Mouse (Mus musculus) megakaryocyte-erythroid progenitor cell, adult 5-6 weeks (primary cell): ENCODE measurements around the gene Olfr716. TPM values are rescaled to one million over a fixed set of nuclear protein-coding genes. Genes with fewer than 3 reads are reported as not detected.
"Not testable (repeated sequence)": the region's sequence is repeated elsewhere in the genome, so short reads cannot be mapped to it uniquely, and the experiment has no call there.

Experiments
- ATAC-seq: replicated peaks from 2 replicates; pipeline ENCODE4 v1.8.0; 2016; ENCODE audit warnings: mild to moderate bottlenecking, inconsistent platforms; ENCODE audit not compliant: severe bottlenecking, poor library complexity, low FRiP score, low TSS enrichment
- total RNA-seq, 2 experiments: library from RNA; stranded (forward) in 1 of 2; stranded (reverse) in 1 of 2; fragments of 200-1000, 215-1000 nt in 1 of 2; fragments of >200 nt in 1 of 2; fragmentation: Nextera tagmentation in 1 of 2; gene quantifications; 2 replicates each; pipeline ENCODE4 v1.2.3; 2014 to 2017

The Olfr716 gene
- total RNA-seq (2014; fragmentation: Nextera tagmentation) (not detected in 2 replicates), total RNA-seq (2017) (not detected in 2 replicates)

DNA sequence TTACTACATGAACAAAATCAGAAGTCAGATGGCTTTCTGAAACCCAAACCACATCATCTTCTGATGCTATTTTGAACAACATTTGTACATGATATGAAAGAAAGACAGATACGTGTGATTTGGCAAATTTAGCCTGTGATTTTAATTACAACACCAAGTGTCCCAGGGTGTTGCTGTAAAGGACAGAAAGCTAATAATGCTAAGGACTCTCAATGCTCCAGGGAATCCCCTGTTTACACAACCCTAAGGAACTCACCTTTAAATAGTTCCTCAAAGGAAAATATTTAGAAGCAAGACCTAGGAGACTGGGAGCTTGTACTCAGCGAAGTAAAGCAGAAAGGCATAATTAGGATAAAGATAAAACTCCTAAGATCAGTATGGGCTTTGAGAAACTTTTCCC, at the start of gene Olfr716:
TSS of gene Olfr716 (plus strand) at position 301 of the 400 bp plus-strand sequence.
- not testable (repeated sequence) for ATAC-seq

DNA sequence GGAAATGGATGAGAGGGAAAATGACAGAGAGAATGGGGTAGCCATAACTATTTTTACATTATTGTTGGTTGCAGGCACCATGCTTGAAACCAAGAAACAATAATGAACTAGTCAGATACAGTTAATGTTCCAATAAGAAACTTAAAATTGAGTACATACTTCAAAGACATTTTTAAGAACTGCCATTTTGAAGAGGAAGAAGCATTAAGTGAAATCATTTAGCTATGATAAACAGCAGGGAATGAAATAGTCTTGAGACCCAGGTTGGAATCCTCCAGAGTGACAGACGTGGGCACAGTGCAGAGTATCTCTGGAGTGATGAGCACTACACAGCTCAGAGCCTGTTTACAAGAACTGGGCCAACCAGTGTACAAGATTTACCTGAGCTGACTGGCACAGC, 45.2 kb upstream of the Olfr716 start, which contains the start of gene Olfr17:
TSS of gene Olfr17 (plus strand) at position 301 of the 400 bp plus-strand sequence.
- ATAC-seq, result no peak

DNA sequence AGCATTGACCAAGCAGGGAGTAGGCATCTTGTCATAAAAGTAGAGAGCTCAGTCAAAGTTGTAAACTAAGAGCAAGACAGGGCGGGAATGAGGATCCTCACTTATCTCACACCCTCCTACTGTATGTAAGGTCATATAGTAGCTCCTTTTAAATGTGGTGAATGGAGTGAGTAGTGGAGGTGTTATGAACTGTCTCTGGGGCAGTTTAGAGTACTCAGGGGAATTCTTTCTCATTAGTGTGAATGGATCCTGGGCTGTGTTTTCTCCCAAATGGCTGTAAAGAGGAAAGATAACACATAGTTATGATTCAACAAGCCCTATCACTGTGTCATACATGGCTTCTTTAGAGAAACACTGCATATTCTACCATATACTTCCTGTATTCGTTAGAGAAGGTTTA, 27.9 kb upstream of the Olfr716 start, which contains the start of gene Olfr715b:
TSS of gene Olfr715b (minus strand) at position 101 of the 400 bp plus-strand sequence.
- ATAC-seq, result not testable (repeated sequence)

DNA sequence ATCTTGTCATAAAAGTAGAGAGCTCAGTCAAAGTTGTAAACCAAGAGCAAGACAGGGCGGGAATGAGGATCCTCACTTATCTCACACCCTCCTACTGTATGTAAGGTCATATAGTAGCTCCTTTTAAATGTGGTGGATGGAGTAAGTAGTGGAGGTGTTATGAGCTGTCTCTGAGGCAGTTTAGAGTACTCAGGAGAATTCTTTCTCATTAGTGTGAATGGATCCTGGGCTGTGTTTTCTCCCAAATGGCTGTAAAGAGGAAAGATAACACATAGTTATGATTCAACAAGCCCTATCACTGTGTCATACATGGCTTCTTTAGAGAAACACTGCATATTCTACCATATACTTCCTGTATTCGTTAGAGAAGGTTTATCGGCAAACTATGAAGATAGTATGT, 7.1 kb upstream of the Olfr716 start, which contains the start of gene Olfr715:
TSS of gene Olfr715 (minus strand) at position 101 of the 400 bp plus-strand sequence.
- not testable (repeated sequence) for ATAC-seq

DNA sequence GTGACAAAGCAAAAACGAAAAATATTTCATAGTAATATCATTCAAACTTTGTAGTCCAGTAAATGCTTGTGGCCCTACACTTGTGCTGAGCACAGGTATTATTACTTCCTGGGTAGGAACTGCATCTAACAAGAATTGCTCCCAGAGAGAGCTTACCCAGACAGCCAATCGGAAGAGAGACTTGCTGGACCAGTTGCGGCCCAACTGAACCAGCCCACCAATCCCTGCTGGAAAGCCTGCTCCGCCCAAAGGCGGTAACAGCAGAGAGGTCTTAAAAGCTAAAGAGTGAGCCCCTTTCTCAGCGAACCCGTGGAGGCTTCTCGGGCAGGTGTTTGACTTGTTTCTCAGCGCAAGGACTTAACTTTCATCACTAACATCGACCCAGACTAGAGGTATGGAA, 28.6 kb downstream of the Olfr716 start, which contains the start of gene Nlrp14:
TSS of gene Nlrp14 (plus strand) at position 301 of the 400 bp plus-strand sequence.
- no peak for ATAC-seq

DNA sequence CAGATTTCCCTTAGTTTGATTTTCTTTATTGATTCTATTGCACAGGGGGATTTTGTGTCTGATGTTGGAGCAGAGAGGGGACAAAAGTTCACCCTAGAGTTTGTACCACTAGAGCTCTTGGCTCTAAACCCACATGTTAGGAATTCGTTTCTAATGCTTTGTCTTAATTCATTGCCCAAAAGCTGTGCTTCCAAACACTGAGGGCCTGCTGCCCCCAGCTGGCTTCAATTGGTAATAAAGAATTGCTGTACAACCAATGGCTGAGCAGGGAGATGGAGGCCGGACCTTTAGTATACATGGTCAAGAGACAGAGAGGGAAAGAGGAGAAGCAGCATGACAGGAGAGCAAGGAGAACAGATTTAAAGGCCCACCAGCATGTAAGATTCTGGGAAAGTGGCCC, 42.3 kb downstream of the Olfr716 start:
- ATAC-seq, result no peak

Other genes with a start within 250 kb of the Olfr716 start
- not detected in 2 replicates for gene Olfr707, start 237.1 kb upstream of the Olfr716 start, total RNA-seq (2014; fragmentation: Nextera tagmentation)
- gene Olfr707, start 237.1 kb upstream of the Olfr716 start, total RNA-seq (2017), result not detected in 2 replicates
- not detected in 2 replicates for gene Olfr1532-ps1, start 230.3 kb upstream of the Olfr716 start, total RNA-seq (2014; fragmentation: Nextera tagmentation)
- not detected in 2 replicates for gene Olfr1532-ps1, start 230.3 kb upstream of the Olfr716 start, total RNA-seq (2017)
- not detected in 2 replicates for gene Olfr709-ps1, start 206.1 kb upstream of the Olfr716 start, total RNA-seq (2014; fragmentation: Nextera tagmentation)
- not detected in 2 replicates for gene Olfr709-ps1, start 206.1 kb upstream of the Olfr716 start, total RNA-seq (2017)
- gene Olfr710, start 190.0 kb upstream of the Olfr716 start, total RNA-seq (2014; fragmentation: Nextera tagmentation), result not detected in 2 replicates
- not detected in 2 replicates for gene Olfr710, start 190.0 kb upstream of the Olfr716 start, total RNA-seq (2017)
- gene Olfr6, start 174.4 kb upstream of the Olfr716 start, total RNA-seq (2014; fragmentation: Nextera tagmentation), result not detected in 2 replicates
- not detected in 2 replicates for gene Olfr6, start 174.4 kb upstream of the Olfr716 start, total RNA-seq (2017)
- gene Olfr711, start 162.9 kb upstream of the Olfr716 start, total RNA-seq (2014; fragmentation: Nextera tagmentation), result not detected in 2 replicates
- not detected in 2 replicates for gene Olfr711, start 162.9 kb upstream of the Olfr716 start, total RNA-seq (2017)
- gene Olfr2, start 132.3 kb upstream of the Olfr716 start, total RNA-seq (2014; fragmentation: Nextera tagmentation), result 0.07 TPM in 1 of 2 replicates, not detected in the other
- not detected in 2 replicates for gene Olfr2, start 132.3 kb upstream of the Olfr716 start, total RNA-seq (2017)
- gene Olfr713, start 107.2 kb upstream of the Olfr716 start, total RNA-seq (2014; fragmentation: Nextera tagmentation), result not detected in 2 replicates
- gene Olfr713, start 107.2 kb upstream of the Olfr716 start, total RNA-seq (2017), result not detected in 2 replicates
- not detected in 2 replicates for gene Olfr714, start 67.3 kb upstream of the Olfr716 start, total RNA-seq (2014; fragmentation: Nextera tagmentation)
- not detected in 2 replicates for gene Olfr714, start 67.3 kb upstream of the Olfr716 start, total RNA-seq (2017)
- gene Olfr17, start 45.1 kb upstream of the Olfr716 start, total RNA-seq (2014; fragmentation: Nextera tagmentation), result not detected in 2 replicates
- not detected in 2 replicates for gene Olfr17, start 45.1 kb upstream of the Olfr716 start, total RNA-seq (2017)
- gene Olfr715b, start 28.0 kb upstream of the Olfr716 start, total RNA-seq (2014; fragmentation: Nextera tagmentation), result not detected in 2 replicates
- gene Olfr715b, start 28.0 kb upstream of the Olfr716 start, total RNA-seq (2017), result not detected in 2 replicates
- gene Olfr715, start 7.2 kb upstream of the Olfr716 start, total RNA-seq (2014; fragmentation: Nextera tagmentation), result not detected in 2 replicates
- gene Olfr715, start 7.2 kb upstream of the Olfr716 start, total RNA-seq (2017), result not detected in 2 replicates
- not detected in 2 replicates for gene Nlrp14, start 28.7 kb downstream of the Olfr716 start, total RNA-seq (2014; fragmentation: Nextera tagmentation)
- gene Nlrp14, start 28.7 kb downstream of the Olfr716 start, total RNA-seq (2017), result not detected in 2 replicates
- gene Rbmxl2, start 71.1 kb downstream of the Olfr716 start, total RNA-seq (2014; fragmentation: Nextera tagmentation), result not detected in 2 replicates
- gene Rbmxl2, start 71.1 kb downstream of the Olfr716 start, total RNA-seq (2017), result not detected in 2 replicates
- not detected in 2 replicates for gene Syt9, start 232.4 kb downstream of the Olfr716 start, total RNA-seq (2014; fragmentation: Nextera tagmentation)
- gene Syt9, start 232.4 kb downstream of the Olfr716 start, total RNA-seq (2017), result not detected in 2 replicates